Mouse (Mus musculus): ENCODE measurements around the gene Eri2.

DNA sequence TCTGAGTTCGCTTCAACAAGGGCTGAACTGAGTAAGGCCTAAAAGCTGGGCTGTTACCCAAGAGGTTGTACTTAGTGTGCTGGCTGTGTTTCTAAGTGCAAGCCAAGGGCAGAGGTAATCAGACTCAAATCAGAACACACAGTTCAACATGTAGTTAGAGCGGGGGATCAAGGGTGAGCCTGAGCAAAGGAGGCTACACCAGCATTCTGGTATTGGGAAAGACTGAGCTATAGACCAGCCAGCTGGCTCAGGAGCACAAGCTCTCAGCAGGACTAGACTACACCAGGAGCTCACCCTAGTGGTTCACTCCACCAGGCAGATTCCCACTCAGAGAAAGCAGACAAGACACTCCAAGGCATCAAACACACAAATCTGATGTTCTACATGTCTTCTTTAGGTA lies 10.4 kb downstream of the Eri2 start:
- TF ChIP-seq CTCF (IDR thresholded peaks at IDR 0.05; ENCODE audit: extremely low read depth, insufficient read depth, low read length) (no peak), POLR2A (IDR thresholded peaks at IDR 0.05; ENCODE audit: extremely low read depth, insufficient read depth, low read length) (no peak)

Measured in cortical plate, adult 2 months (tissue).